Mouse (Mus musculus) forebrain, postnatal 0 days (tissue): ENCODE measurements at regions not wholly inside any gene's neighbourhood (a gene's known extent, or its start where the extent isn't known, plus 50 kb on each side); places are given as distances from the start of the nearest gene placed in this dataset.

Experiments used
- ATAC-seq: fragments of 200-750 bp; cut with Nextera tagmentation; 2 replicates; pipeline ENCODE4 v1.8.0; 2017; ENCODE audit warnings: mild to moderate bottlenecking, moderate library complexity
- DNase-seq: peaks from one replicate; pipeline ENCODE4 v3.0.0-alpha.2; 2015
- H3K27ac ChIP-seq: fragments of 300-500 bp; sonication (generic); 2 replicates; pipeline ENCODE4 v1.5.1; 2014; ENCODE audit warnings: low read depth, mild to moderate bottlenecking, antibody characterized with exemption, low read length, moderate library complexity, mixed read lengths
- H3K27me3 ChIP-seq: fragments of 300-500 bp; sonication (generic); 2 replicates; pipeline ENCODE4 v1.6.1; 2014; ENCODE audit warnings: mild to moderate bottlenecking, low read length, mixed read lengths; ENCODE audit not compliant: insufficient read depth
- H3K36me3 ChIP-seq: fragments of 300-500 bp; sonication (generic); 2 replicates; pipeline ENCODE4 v1.6.1; 2014; ENCODE audit warnings: mild to moderate bottlenecking, moderate library complexity; ENCODE audit not compliant: insufficient read depth
- H3K4me1 ChIP-seq: fragments of 300-500 bp; sonication (generic); 2 replicates; pipeline ENCODE4 v1.6.1; 2014; ENCODE audit warnings: antibody characterized with exemption; ENCODE audit not compliant: insufficient read depth
- H3K4me2 ChIP-seq: fragments of 300-500 bp; sonication (generic); 2 replicates; pipeline ENCODE4 v1.6.1; 2014; ENCODE audit warnings: low read depth, mild to moderate bottlenecking, moderate library complexity
- H3K4me3 ChIP-seq: fragments of 300-500 bp; sonication (generic); 2 replicates; pipeline ENCODE4 v1.5.1; 2014; ENCODE audit warnings: low read depth, low read length, mixed read lengths
- H3K9ac ChIP-seq: fragments of 300-500 bp; sonication (generic); 2 replicates; pipeline ENCODE4 v1.6.1; 2014; ENCODE audit warnings: mild to moderate bottlenecking
- H3K9me3 ChIP-seq: fragments of 300-500 bp; sonication (generic); 2 replicates; pipeline ENCODE4 v1.6.1; 2016; ENCODE audit warnings: low read length
- CTCF ChIP-seq: sonication (generic); IDR thresholded peaks from 2 replicates; pipeline ENCODE4 v1.5.1; 2016; ENCODE audit warnings: antibody characterized with exemption, control low read depth, low read depth
- WGBS: fragments of 180-500 bp; shearing (Covaris S2); extraction: QIAGEN DNeasy Blood & Tissue Kit; methylation state at CpG from one replicate; pipeline ENCODE4 v1.1.7; 2014; 5-methylcytosine and 5-hydroxymethylcytosine counted together

DNA sequence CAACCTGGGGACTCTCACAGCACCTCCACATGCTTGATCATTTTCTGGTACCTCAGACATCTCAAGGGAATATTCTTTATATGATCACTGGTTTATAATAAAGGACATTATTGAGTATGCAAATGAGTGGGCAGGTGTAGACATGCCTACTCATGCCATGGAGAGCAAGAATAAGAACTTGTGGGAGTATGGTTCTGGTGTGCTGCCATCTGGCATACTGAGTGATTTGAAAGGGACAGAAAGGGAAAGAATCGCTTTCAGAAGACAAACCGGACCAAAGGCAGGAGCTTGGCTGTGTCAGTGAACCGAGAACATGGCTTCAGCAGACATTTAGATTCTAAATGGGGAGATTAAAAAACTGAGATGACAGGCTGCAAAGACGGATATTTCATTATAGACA is 276.9 kb upstream of the Tgfbr2 start:
- WGBS: 64% methylated on average over 4 of the region's 4 CpGs
- no peak for DNase-seq
- Histone ChIP-seq H3K4me2 (no peak overlapping the region), H3K27ac (no peak overlapping the region), H3K27me3 (no peaks in the 10 kb centered on the region), H3K4me1 (no peaks in the 10 kb centered on the region), H3K4me3 (no peak overlapping the region), H3K9ac (no peak overlapping the region), H3K9me3 (no peaks in the 10 kb centered on the region), H3K36me3 (no peaks in the 10 kb centered on the region)
- no peak for TF ChIP-seq CTCF
- ATAC-seq: no peak

- no peak overlapping the region for H3K27ac ChIP-seq
- no peak overlapping the region for H3K4me2 ChIP-seq
- no peaks in the 10 kb centered on the region for H3K9me3 ChIP-seq
- TF ChIP-seq CTCF: no peak
- H3K4me3 ChIP-seq: no peak overlapping the region
- no peaks in the 10 kb centered on the region for H3K36me3 ChIP-seq
- WGBS: 89% methylated on average over 4 of the region's 4 CpGs
- H3K27me3 ChIP-seq: no peaks in the 10 kb centered on the region
- H3K9ac ChIP-seq: no peak overlapping the region
- ATAC-seq (no peak), DNase-seq (no peak)
- no peaks in the 10 kb centered on the region for H3K4me1 ChIP-seq
Observed at GRCm38 (mm10) chr9:116450829-116451228, 275.7 kb upstream of the Tgfbr2 start.

DNA sequence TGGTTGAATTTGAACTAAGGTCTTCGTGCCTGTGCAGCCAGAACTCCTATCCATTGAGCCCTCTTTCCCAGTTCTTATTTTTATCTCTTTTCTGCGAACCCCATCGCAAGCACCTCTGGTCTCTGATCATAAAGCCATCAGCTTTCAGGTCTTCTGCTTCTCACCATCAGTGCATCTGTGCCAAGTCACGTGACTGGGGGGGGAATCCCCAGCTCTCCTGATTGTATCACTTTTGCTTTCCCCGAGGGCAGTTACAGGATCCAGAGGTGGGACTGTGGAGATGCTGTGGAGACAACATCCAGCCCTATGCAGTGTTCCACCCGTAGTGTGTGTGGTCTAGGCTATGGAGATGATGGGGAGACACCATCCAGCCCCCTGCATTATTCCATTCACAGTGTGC is 272.6 kb upstream of the Tgfbr2 start:
- TF ChIP-seq CTCF: no peak
- 89% methylated on average over 6 of the region's 6 CpGs for WGBS
- H3K4me1 ChIP-seq: no peaks in the 10 kb centered on the region
- H3K4me3 ChIP-seq: no peak overlapping the region
- no peaks in the 10 kb centered on the region for H3K9me3 ChIP-seq
- DNase-seq (no peak), ATAC-seq (no peak)
- H3K4me2 ChIP-seq: no peak overlapping the region
- H3K9ac ChIP-seq: no peak overlapping the region
- H3K27ac ChIP-seq: no peak overlapping the region
- no peaks in the 10 kb centered on the region for H3K36me3 ChIP-seq
- no peaks in the 10 kb centered on the region for H3K27me3 ChIP-seq

GRCm38 (mm10) chr9:116438580-116438979 is 263.4 kb upstream of the Tgfbr2 start:
- Histone ChIP-seq H3K9me3 (no peaks in the 10 kb centered on the region), H3K9ac (no peak overlapping the region), H3K27me3 (no peaks in the 10 kb centered on the region), H3K27ac (no peak overlapping the region), H3K36me3 (no peaks in the 10 kb centered on the region), H3K4me3 (no peak overlapping the region), H3K4me2 (no peak overlapping the region), H3K4me1 (no peaks in the 10 kb centered on the region)
- WGBS: 72% methylated on average over 1 of the region's 1 CpGs
- no peak for ATAC-seq
- no peak for DNase-seq
- no peak for TF ChIP-seq CTCF

- Histone ChIP-seq H3K9me3 (no peaks in the 10 kb centered on the region), H3K27ac (no peak overlapping the region), H3K9ac (no peak overlapping the region), H3K36me3 (no peaks in the 10 kb centered on the region), H3K4me3 (no peak overlapping the region), H3K4me2 (no peak overlapping the region), H3K4me1 (no peaks in the 10 kb centered on the region), H3K27me3 (no peaks in the 10 kb centered on the region)
- no peak for DNase-seq
- TF ChIP-seq CTCF: no peak
- 73% methylated on average over 1 of the region's 1 CpGs for WGBS
- ATAC-seq: no peak
Observed at GRCm38 (mm10) chr9:116434414-116434813, 259.3 kb upstream of the Tgfbr2 start.

- H3K9me3 ChIP-seq: no peaks in the 10 kb centered on the region
- no peak for TF ChIP-seq CTCF
- H3K36me3 ChIP-seq: no peaks in the 10 kb centered on the region
- H3K27me3 ChIP-seq: no peaks in the 10 kb centered on the region
- no peak overlapping the region for H3K27ac ChIP-seq
- no peak overlapping the region for H3K4me2 ChIP-seq
- 91% methylated on average over 4 of the region's 4 CpGs for WGBS
- no peak overlapping the region for H3K9ac ChIP-seq
- ATAC-seq (no peak), DNase-seq (no peak)
- H3K4me3 ChIP-seq: no peak overlapping the region
- no peaks in the 10 kb centered on the region for H3K4me1 ChIP-seq
Observed at GRCm38 (mm10) chr9:116429061-116429460, 253.9 kb upstream of the Tgfbr2 start.

- DNase-seq (no peak), ATAC-seq (no peak)
- H3K4me3 ChIP-seq: no peak overlapping the region
- no peak for TF ChIP-seq CTCF
- no peak overlapping the region for H3K27ac ChIP-seq
- H3K9ac ChIP-seq: no peak overlapping the region
- no peaks in the 10 kb centered on the region for H3K27me3 ChIP-seq
- no peak overlapping the region for H3K4me2 ChIP-seq
- WGBS: 44% methylated on average over 6 of the region's 6 CpGs
- H3K9me3 ChIP-seq: no peaks in the 10 kb centered on the region
- no peaks in the 10 kb centered on the region for H3K36me3 ChIP-seq
- no peaks in the 10 kb centered on the region for H3K4me1 ChIP-seq
Observed at GRCm38 (mm10) chr9:116428475-116428874, 253.3 kb upstream of the Tgfbr2 start.

DNA sequence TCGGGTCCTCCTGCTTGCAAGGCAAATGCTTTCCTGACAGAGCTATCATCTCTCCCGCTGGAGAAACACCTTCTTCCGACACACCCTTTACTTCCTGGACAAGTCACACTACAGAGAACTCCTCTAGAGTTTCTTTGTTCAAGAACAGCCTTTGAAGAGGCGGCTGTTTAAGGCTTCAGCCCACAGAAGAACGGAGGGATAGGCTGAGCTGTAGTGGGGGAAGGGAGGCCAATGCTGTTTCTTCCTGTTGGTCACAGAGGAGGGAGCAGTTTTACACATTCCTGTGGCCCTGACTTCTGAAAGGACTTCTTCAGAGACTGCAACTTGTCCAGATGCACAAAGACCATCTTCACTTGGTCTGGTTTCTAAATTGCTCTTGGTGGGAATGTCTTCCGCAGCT is 252.1 kb upstream of the Tgfbr2 start:
- no peak for ATAC-seq
- Histone ChIP-seq H3K27me3 (no peaks in the 10 kb centered on the region), H3K4me1 (no peaks in the 10 kb centered on the region), H3K9me3 (no peaks in the 10 kb centered on the region), H3K36me3 (no peaks in the 10 kb centered on the region), H3K4me2 (no peak overlapping the region), H3K27ac (no peak overlapping the region), H3K9ac (no peak overlapping the region), H3K4me3 (no peak overlapping the region)
- WGBS: 56% methylated on average over 6 of the region's 6 CpGs
- no peak for TF ChIP-seq CTCF
- DNase-seq: no peak
